Mouse (Mus musculus) kidney, adult 2 months (tissue): ENCODE results near the gene Elp1.

Source experiments
- CTCF ChIP-seq: fragments of 200-500 bp; conservative IDR thresholded peaks from 2 replicates; pipeline ENCODE4 v1.5.1; 2011; ENCODE audit warnings: low read depth, mild to moderate bottlenecking, control low read depth, low read length, moderate library complexity, mixed read lengths; ENCODE audit not compliant: insufficient read depth, insufficient read length
- POLR2A ChIP-seq: fragments of 200-500 bp; IDR thresholded peaks from one replicate; pipeline ENCODE4 v1.6.1; 2011; ENCODE audit warnings: low read depth, low read length, control low read depth

DNA sequence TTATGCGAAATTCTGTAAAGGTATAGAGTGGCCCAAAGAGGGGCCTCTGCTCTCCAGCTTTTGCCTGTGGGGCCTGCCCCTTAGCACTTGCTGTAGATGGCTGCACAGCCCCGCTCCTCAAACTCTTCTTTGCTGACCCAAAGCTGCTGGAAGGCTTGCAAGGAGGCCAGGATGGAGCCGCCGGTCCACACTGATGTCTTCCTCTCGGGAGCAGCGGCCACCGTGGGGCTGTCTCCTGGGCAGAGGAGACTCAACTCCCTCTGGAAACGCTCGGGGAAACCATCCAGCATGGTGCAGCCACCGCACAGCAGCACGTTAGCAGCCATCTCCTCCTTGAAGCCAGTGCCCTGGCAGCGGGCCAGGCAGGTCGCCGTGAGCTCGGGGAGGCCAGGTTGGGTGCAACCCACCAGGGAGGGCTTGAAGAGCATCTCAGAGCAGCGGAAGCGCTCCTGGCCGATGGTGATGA is 62.1 kb downstream of the Elp1 start, which contains the start of gene Gm26657:
- no peak for TF ChIP-seq CTCF
- no peak for TF ChIP-seq POLR2A
